10 mouse cellular contexts compared by ENCODE assay signal in genomic region chr4:63401620-63402019, GRCm38 (mm10). TPM values are rescaled to one million over a fixed set of nuclear protein-coding genes. Genes with fewer than 3 reads are reported as not detected.
A peak's percentile ranks its signal among the peaks of the same experiment; 100 is the strongest.
DNase-seq lines count a peak whose midpoint lies in the region; ATAC-seq and TF ChIP-seq lines count a peak whose summit lies in the region.
"Had no signal": no experiment of that assay in that cellular context is flagged by ENCODE, and none has a peak within 500 bp of the region (broad histone marks: within the 10 kb centered on the region; RNA-seq: fewer than 3 reads in every experiment).

No protein-coding gene starts in this region.

- H3K36me3 ChIP-seq in forebrain, embryonic 14.5 days (ENCODE audit: control insufficient read depth, insufficient read depth, low read length): peaks cover 10% of the 10 kb centered on the region; the same call in 1 of the 2 replicates
- 0 out of 2 replicates have a peak, but pooled peaks cover 4% of the 10 kb centered on the region for H3K36me3 ChIP-seq in forebrain, postnatal 0 days (ENCODE audit: insufficient read depth)
- H3K36me3 ChIP-seq in spleen, adult 2 months (ENCODE audit: control insufficient read depth, insufficient read depth, low read length): peaks cover 15% of the 10 kb centered on the region
- peaks cover 9% of the 10 kb centered on the region for H3K36me3 ChIP-seq in limb, embryonic 14.5 days (ENCODE audit: control insufficient read depth, insufficient read depth, low read length)
- no peaks in the 10 kb centered on the region for H3K36me3 ChIP-seq in stomach, postnatal 0 days (ENCODE audit: control insufficient read depth, insufficient read depth, low read length)

- peaks cover 61% of the 10 kb centered on the region for H3K4me1 ChIP-seq in forebrain, embryonic 14.5 days (ENCODE audit: control insufficient read depth, insufficient read depth, low read length)
- H3K4me1 ChIP-seq in forebrain, postnatal 0 days (ENCODE audit: insufficient read depth): peaks cover 15% of the 10 kb centered on the region
- H3K4me1 ChIP-seq in spleen, adult 2 months (ENCODE audit: control insufficient read depth, insufficient read depth, insufficient read length): peaks cover 47% of the 10 kb centered on the region
- H3K4me1 ChIP-seq in limb, embryonic 14.5 days (ENCODE audit: control insufficient read depth, insufficient read depth, low read length): peaks cover 50% of the 10 kb centered on the region
- H3K4me1 ChIP-seq in stomach, postnatal 0 days (replicated peaks; ENCODE audit: control insufficient read depth, insufficient read depth): peaks cover 15% of the 10 kb centered on the region

- no peak; the same call in 1 of the 2 replicates for TF ChIP-seq POLR2A in spleen, adult 2 months (IDR thresholded peaks at IDR 0.05; ENCODE audit: low read depth, low read length)
- no peak for TF ChIP-seq POLR2A in limb, embryonic 14.5 days (IDR thresholded peaks at IDR 0.05; ENCODE audit: borderline replicate concordance, extremely low read depth, insufficient read depth, insufficient read length)

- no peak for TF ChIP-seq EP300 in stomach, postnatal 0 days (optimal IDR thresholded peaks at IDR 0.05)

- no peak overlapping the region for H3K9ac ChIP-seq in forebrain, embryonic 14.5 days (ENCODE audit: low read length)
- H3K9ac ChIP-seq in forebrain, postnatal 0 days: no peak overlapping the region
- H3K9ac ChIP-seq in limb, embryonic 14.5 days (ENCODE audit: low read depth, low read length, severe bottlenecking): no peak overlapping the region; the same call in 1 of the 2 replicates
- no peak overlapping the region for H3K9ac ChIP-seq in stomach, postnatal 0 days (ENCODE audit: low read length)

- H3K4me2 ChIP-seq in forebrain, embryonic 14.5 days (ENCODE audit: low read length): peak overlapping the region; percentile 49; the same call in 1 of the 2 replicates
- no peak overlapping the region for H3K4me2 ChIP-seq in forebrain, postnatal 0 days (ENCODE audit: low read depth)
- no peak overlapping the region for H3K4me2 ChIP-seq in limb, embryonic 14.5 days (replicated peaks; ENCODE audit: low read depth, low read length, severe bottlenecking)
- H3K4me2 ChIP-seq in stomach, postnatal 0 days (replicated peaks; ENCODE audit: low read depth): no peak overlapping the region

- H3K27me3 ChIP-seq in forebrain, embryonic 14.5 days (replicated peaks; ENCODE audit: control insufficient read depth, insufficient read depth, low read length): no peaks in the 10 kb centered on the region
- H3K27me3 ChIP-seq in forebrain, postnatal 0 days (ENCODE audit: insufficient read depth, low read length): no peaks in the 10 kb centered on the region
- H3K27me3 ChIP-seq in spleen, adult 2 months (ENCODE audit: control insufficient read depth, insufficient read depth, low read length): no peaks in the 10 kb centered on the region
- H3K27me3 ChIP-seq in limb, embryonic 14.5 days (ENCODE audit: control insufficient read depth, insufficient read depth, low read length): no peaks in the 10 kb centered on the region
- H3K27me3 ChIP-seq in stomach, postnatal 0 days (ENCODE audit: control insufficient read depth, insufficient read depth, low read length): no peaks in the 10 kb centered on the region

- no peaks in the 10 kb centered on the region for H3K9me3 ChIP-seq in forebrain, embryonic 14.5 days (replicated peaks; ENCODE audit: control insufficient read depth, low read length)
- no peaks in the 10 kb centered on the region for H3K9me3 ChIP-seq in forebrain, postnatal 0 days (ENCODE audit: low read length)
- no peaks in the 10 kb centered on the region for H3K9me3 ChIP-seq in limb, embryonic 14.5 days (ENCODE audit: control insufficient read depth, low read length)
- H3K9me3 ChIP-seq in stomach, postnatal 0 days (ENCODE audit: control insufficient read depth, low read length): no peaks in the 10 kb centered on the region

- no peak for TF ChIP-seq CTCF in forebrain, postnatal 0 days (IDR thresholded peaks at IDR 0.05; ENCODE audit: low read depth)
- TF ChIP-seq CTCF in spleen, adult 2 months (IDR thresholded peaks at IDR 0.05; ENCODE audit: extremely low read depth, insufficient read depth, insufficient read length, insufficient replicate concordance): no peak
- TF ChIP-seq CTCF in stomach, postnatal 0 days (IDR thresholded peaks at IDR 0.05; ENCODE audit: low read depth): no peak

- H3K4me3 ChIP-seq in forebrain, embryonic 14.5 days (ENCODE audit: low read depth, low read length): no peak overlapping the region
- H3K4me3 ChIP-seq in forebrain, postnatal 0 days (ENCODE audit: low read depth, low read length): no peak overlapping the region
- peak overlapping the region; percentile 84 for H3K4me3 ChIP-seq in spleen, adult 2 months (ENCODE audit: extremely low read depth, insufficient read depth, insufficient read length)
- H3K4me3 ChIP-seq in limb, embryonic 14.5 days (replicated peaks; ENCODE audit: low read length): no peak overlapping the region
- no peak overlapping the region for H3K4me3 ChIP-seq in stomach, postnatal 0 days (ENCODE audit: low read depth, low read length)

- 75% methylated on average over 6 of the region's 6 CpGs for WGBS in forebrain, embryonic 14.5 days
- 72% methylated on average over 6 of the region's 6 CpGs for WGBS in forebrain, postnatal 0 days
- 9% methylated on average over 6 of the region's 6 CpGs for WGBS in spleen, adult 2 months
- 72% methylated on average over 6 of the region's 6 CpGs for WGBS in limb, embryonic 14.5 days
- 61% methylated on average over 6 of the region's 6 CpGs for WGBS in stomach, postnatal 0 days

- ATAC-seq in forebrain, embryonic 14.5 days: no peak
- ATAC-seq in forebrain, postnatal 0 days: no peak
- ATAC-seq in limb, embryonic 14.5 days (ENCODE audit: low FRiP score, low read depth): no peak
- no peak for ATAC-seq in stomach, postnatal 0 days (ENCODE audit: low FRiP score, low TSS enrichment)

- DNase-seq in forebrain, embryonic 14.5 days (ENCODE audit: low spot score): no peak
- DNase-seq in forebrain, postnatal 0 days: no peak
- DNase-seq in spleen, adult 2 months (ENCODE audit: low read depth in 1 of 2, low spot score in 2 of 2): no peak
- no peak for DNase-seq in spleen, adult 12 weeks (ENCODE audit: low spot score)
- no peak for DNase-seq in limb, embryonic 14.5 days (ENCODE audit: low spot score)
- no peak for DNase-seq in stomach, postnatal 0 days (ENCODE audit: low spot score)
- no peak for DNase-seq in retina, postnatal 1 day
- no peak for DNase-seq in cerebellum, postnatal 4 days (ENCODE audit: low spot score in 2 of 2)
- DNase-seq: kidney, postnatal 10 days had no signal

- H3K27ac ChIP-seq in forebrain, embryonic 14.5 days (ENCODE audit: low read depth, low read length): no peak overlapping the region
- H3K27ac ChIP-seq in forebrain, postnatal 0 days (ENCODE audit: low read depth, low read length): no peak overlapping the region
- H3K27ac ChIP-seq in spleen, adult 2 months (ENCODE audit: insufficient read depth, low read length): peak overlapping the region; percentile 99
- H3K27ac ChIP-seq in limb, embryonic 14.5 days (replicated peaks; ENCODE audit: low read depth, low read length): 0 out of 2 replicates have a peak overlapping the region, but pooled peaks have one; percentile 28
- 0 out of 2 replicates have a peak overlapping the region, but pooled peaks have one; percentile 18 for H3K27ac ChIP-seq in stomach, postnatal 0 days (replicated peaks)

RNA-seq across cellular contexts. Expression of gene Akna, which starts 1.5 kb away (rescaled TPM):
- 5.7 and 8.5 TPM in 2 replicates for polyA plus RNA-seq in forebrain, embryonic 14.5 days (2014; fragmentation: Nextera tagmentation; extraction: Ambion mirVana)
- 3.5 and 6.1 TPM in 2 replicates for total RNA-seq in forebrain, postnatal 0 days (2014; rRNA removed)
- 1.2 and 3.8 TPM in 2 replicates for polyA plus RNA-seq in forebrain, postnatal 0 days (2015; fragmentation: Nextera tagmentation; extraction: Ambion mirVana)
- polyA plus RNA-seq in spleen, adult 2 months (2012; rRNA removed): 94.1 and 100 TPM in 2 replicates
- polyA plus RNA-seq in limb, embryonic 14.5 days (2012; rRNA removed): 6.2 and 7.1 TPM in 2 replicates
- polyA plus RNA-seq in limb, embryonic 14.5 days (2014; fragmentation: Nextera tagmentation; extraction: Ambion mirVana): 5.4 and 7.0 TPM in 2 replicates
- 2.0 and 2.2 TPM in 2 replicates for polyA plus RNA-seq in stomach, postnatal 0 days (2015; fragmentation: Nextera tagmentation; extraction: Ambion mirVana)

RNA-seq across cellular contexts. Expression of gene Orm2, which starts 39.4 kb away (rescaled TPM):
- not detected in 2 replicates for polyA plus RNA-seq in forebrain, embryonic 14.5 days (2014; fragmentation: Nextera tagmentation; extraction: Ambion mirVana)
- total RNA-seq in forebrain, postnatal 0 days (2014; rRNA removed): not detected in 2 replicates
- polyA plus RNA-seq in forebrain, postnatal 0 days (2015; fragmentation: Nextera tagmentation; extraction: Ambion mirVana): not detected in 2 replicates
- not detected in 2 replicates for polyA plus RNA-seq in spleen, adult 2 months (2012; rRNA removed)
- not detected in 2 replicates for polyA plus RNA-seq in limb, embryonic 14.5 days (2012; rRNA removed)
- not detected in 2 replicates for polyA plus RNA-seq in limb, embryonic 14.5 days (2014; fragmentation: Nextera tagmentation; extraction: Ambion mirVana)
- not detected in 2 replicates for polyA plus RNA-seq in stomach, postnatal 0 days (2015; fragmentation: Nextera tagmentation; extraction: Ambion mirVana)
- polyA plus RNA-seq: C2C12 had no signal

RNA-seq across cellular contexts. Expression of gene Orm3, which starts 45.7 kb away (rescaled TPM):
- polyA plus RNA-seq in forebrain, embryonic 14.5 days (2014; fragmentation: Nextera tagmentation; extraction: Ambion mirVana): not detected in 2 replicates
- total RNA-seq in forebrain, postnatal 0 days (2014; rRNA removed): not detected in 2 replicates
- polyA plus RNA-seq in forebrain, postnatal 0 days (2015; fragmentation: Nextera tagmentation; extraction: Ambion mirVana): not detected in 2 replicates
- polyA plus RNA-seq in spleen, adult 2 months (2012; rRNA removed): not detected in 2 replicates
- polyA plus RNA-seq in limb, embryonic 14.5 days (2012; rRNA removed): not detected in 2 replicates
- polyA plus RNA-seq in limb, embryonic 14.5 days (2014; fragmentation: Nextera tagmentation; extraction: Ambion mirVana): not detected in 2 replicates
- not detected in 2 replicates for polyA plus RNA-seq in stomach, postnatal 0 days (2015; fragmentation: Nextera tagmentation; extraction: Ambion mirVana)
- polyA plus RNA-seq: C2C12 had no signal

RNA-seq across cellular contexts. Expression of gene Orm1, which starts 57.3 kb away (rescaled TPM):
- not detected in 2 replicates for polyA plus RNA-seq in forebrain, embryonic 14.5 days (2014; fragmentation: Nextera tagmentation; extraction: Ambion mirVana)
- not detected in 2 replicates for total RNA-seq in forebrain, postnatal 0 days (2014; rRNA removed)
- not detected in 2 replicates for polyA plus RNA-seq in forebrain, postnatal 0 days (2015; fragmentation: Nextera tagmentation; extraction: Ambion mirVana)
- polyA plus RNA-seq in spleen, adult 2 months (2012; rRNA removed): 0.43 and 0.53 TPM in 2 replicates
- polyA plus RNA-seq in limb, embryonic 14.5 days (2012; rRNA removed): 0.28 TPM in 1 of 2 replicates, not detected in the other
- 0.43 and 1.6 TPM in 2 replicates for polyA plus RNA-seq in limb, embryonic 14.5 days (2014; fragmentation: Nextera tagmentation; extraction: Ambion mirVana)
- polyA plus RNA-seq in stomach, postnatal 0 days (2015; fragmentation: Nextera tagmentation; extraction: Ambion mirVana): 16.3 and 17.4 TPM in 2 replicates

Comparison
In these comparisons a context has a peak if more than half of its experiments do, and no peak if none do; other contexts are left out.
1. H3K27ac ChIP-seq: peak in spleen, adult 2 months (single experiment), limb, embryonic 14.5 days (single experiment) and stomach, postnatal 0 days (single experiment); none in forebrain, embryonic 14.5 days (single experiment) and forebrain, postnatal 0 days (single experiment).
2. RNA of gene Akna, which starts 1.5 kb away (polyA plus RNA-seq): 94.1 to 100 TPM in spleen, adult 2 months; 5.4 to 7.1 TPM in limb, embryonic 14.5 days, 5.7 to 8.5 TPM in forebrain, embryonic 14.5 days, 1.2 to 3.8 TPM in forebrain, postnatal 0 days and 2.0 to 2.2 TPM in stomach, postnatal 0 days; every median in the first group is over 10 times any median in the second.